Mouse (Mus musculus) MEL (cell line): ENCODE measurements around the gene Akt1. TPM values are rescaled to one million over a fixed set of nuclear protein-coding genes. Genes with fewer than 3 reads are reported as not detected.
A peak's percentile ranks its signal among the peaks of the same experiment; 100 is the strongest.

Experiments
- DNase-seq: peaks from one replicate; pipeline ENCODE4 v3.0.0; 2011; ENCODE audit warnings: low read depth, low spot score
- H3K27ac ChIP-seq: 2 replicates; pipeline ENCODE4 v1.5.1; 2012; ENCODE audit warnings: low read depth, mild to moderate bottlenecking, control low read depth, low read length, moderate library complexity; ENCODE audit not compliant: control insufficient read depth
- H3K27me3 ChIP-seq, 2 experiments: fragments of 150-350 bp in 1 of 2; sonication (generic) in 1 of 2; 2 replicates each; pipeline ENCODE4 v1.6.1; 2012; ENCODE audit warnings: low read length in 2 of 2, mild to moderate bottlenecking in 2 of 2, improper control_type of control experiment in 1 of 2, moderate library complexity in 1 of 2; ENCODE audit not compliant: insufficient read depth in 2 of 2, control insufficient read depth in 1 of 2
- H3K36me3 ChIP-seq, 2 experiments: 2 replicates each; pipeline ENCODE4 v1.6.1; 2012 to 2014; ENCODE audit warnings: low read length in 2 of 2, improper control_type of control experiment in 1 of 2, inconsistent platforms in 1 of 2, mild to moderate bottlenecking in 1 of 2; ENCODE audit not compliant: insufficient read depth in 2 of 2, control insufficient read depth in 1 of 2
- H3K4me1 ChIP-seq, 2 experiments: fragments of 150-350 bp in 1 of 2; sonication (generic) in 1 of 2; 2 replicates each; pipeline ENCODE4 v1.6.1; 2012; ENCODE audit warnings: low read length in 2 of 2, improper control_type of control experiment in 1 of 2, mild to moderate bottlenecking in 1 of 2; ENCODE audit not compliant: insufficient read depth in 2 of 2, control insufficient read depth in 1 of 2
- H3K4me3 ChIP-seq, 2 experiments: fragments of 150-350 bp in 1 of 2; sonication (generic) in 1 of 2; 2 replicates each; pipeline ENCODE4 v1.5.1; 2012; ENCODE audit warnings: low read depth in 2 of 2, low read length in 2 of 2, mild to moderate bottlenecking in 2 of 2, moderate library complexity in 2 of 2, control low read depth in 1 of 2, improper control_type of control experiment in 1 of 2; ENCODE audit not compliant: control insufficient read depth in 1 of 2, insufficient read depth in 1 of 2
- H3K79me2 ChIP-seq: 2 replicates; pipeline ENCODE4 v1.6.1; 2012; ENCODE audit warnings: mild to moderate bottlenecking, low read length, moderate library complexity; ENCODE audit not compliant: control insufficient read depth, poor library complexity, insufficient read depth
- H3K9ac ChIP-seq: 2 replicates; pipeline ENCODE4 v1.6.1; 2012; ENCODE audit warnings: low read depth, mild to moderate bottlenecking, control low read depth, low read length, moderate library complexity; ENCODE audit not compliant: control insufficient read depth, poor library complexity, severe bottlenecking
- H3K9me3 ChIP-seq: fragments of 150-350 bp; sonication (generic); replicated peaks from 2 replicates; pipeline ENCODE4 v1.6.1; 2012; ENCODE audit warnings: mild to moderate bottlenecking, low read length, improper control_type of control experiment, moderate library complexity; ENCODE audit not compliant: insufficient read depth
- CHD1 ChIP-seq: IDR thresholded peaks from 2 replicates; pipeline ENCODE4 v1.6.1; 2012; ENCODE audit warnings: low read depth, mild to moderate bottlenecking, inconsistent platforms, low read length, improper control_type of control experiment
- CHD2 ChIP-seq: IDR thresholded peaks from 2 replicates; pipeline ENCODE4 v1.6.1; 2011; ENCODE audit warnings: low read length, improper control_type of control experiment
- CTCF ChIP-seq, 3 experiments: IDR thresholded peaks in 2 of 3; conservative IDR thresholded peaks in 1 of 3; 2 replicates each; pipeline ENCODE4 v1.5.1; 2011 to 2012; ENCODE audit warnings: low read length in 3 of 3, low read depth in 2 of 3, mild to moderate bottlenecking in 2 of 3, improper control_type of control experiment in 1 of 3, inconsistent platforms in 1 of 3, mixed read lengths in 1 of 3, moderate library complexity in 1 of 3; ENCODE audit not compliant: control insufficient read depth in 1 of 3, insufficient read depth in 1 of 3, poor library complexity in 1 of 3, severe bottlenecking in 1 of 3
- E2F4 ChIP-seq: IDR thresholded peaks from 2 replicates; pipeline ENCODE4 v1.6.1; 2011; ENCODE audit warnings: low read depth, low read length, improper control_type of control experiment, borderline replicate concordance
- ELF1 ChIP-seq: IDR thresholded peaks from 2 replicates; pipeline ENCODE4 v1.6.1; 2014; ENCODE audit warnings: low read depth, mild to moderate bottlenecking, inconsistent platforms, low read length, improper control_type of control experiment, moderate library complexity
- EP300 ChIP-seq, 2 experiments: IDR thresholded peaks; 2 replicates each; pipeline ENCODE4 v1.6.1; 2011; ENCODE audit warnings: improper control_type of control experiment in 2 of 2, low read length in 2 of 2, low read depth in 1 of 2, mild to moderate bottlenecking in 1 of 2
- ETS1 ChIP-seq: IDR thresholded peaks from 2 replicates; pipeline ENCODE4 v1.6.1; 2012; ENCODE audit warnings: low read depth, mild to moderate bottlenecking, inconsistent platforms, low read length, improper control_type of control experiment, moderate library complexity
- GABPA ChIP-seq: IDR thresholded peaks from 2 replicates; pipeline ENCODE4 v1.6.1; 2012; ENCODE audit warnings: low read depth, mild to moderate bottlenecking, inconsistent platforms, low read length, improper control_type of control experiment, moderate library complexity
- GATA1 ChIP-seq: IDR thresholded peaks from 2 replicates; pipeline ENCODE4 v1.6.1; 2011; ENCODE audit warnings: low read depth, low read length, improper control_type of control experiment
- HCFC1 ChIP-seq: IDR thresholded peaks from 2 replicates; pipeline ENCODE4 v1.6.1; 2012; ENCODE audit warnings: low read depth, mild to moderate bottlenecking, inconsistent platforms, low read length, improper control_type of control experiment, moderate library complexity
- JUND ChIP-seq: IDR thresholded peaks from 2 replicates; pipeline ENCODE4 v1.6.1; 2011; ENCODE audit warnings: low read depth, mild to moderate bottlenecking, improper control_type of control experiment, low read length
- KAT2A ChIP-seq: conservative IDR thresholded peaks from 2 replicates; pipeline ENCODE4 v1.6.1; 2012; ENCODE audit warnings: low read depth, low read length, improper control_type of control experiment, inconsistent platforms
- MAFK ChIP-seq: IDR thresholded peaks from 2 replicates; pipeline ENCODE4 v1.6.1; 2011; ENCODE audit warnings: low read depth, mild to moderate bottlenecking, low read length, improper control_type of control experiment, borderline replicate concordance
- MAX ChIP-seq: IDR thresholded peaks from 2 replicates; pipeline ENCODE4 v1.6.1; 2011; ENCODE audit warnings: low read length, improper control_type of control experiment
- MAZ ChIP-seq: IDR thresholded peaks from 2 replicates; pipeline ENCODE4 v1.6.1; 2012; ENCODE audit warnings: low read depth, mild to moderate bottlenecking, inconsistent platforms, low read length, improper control_type of control experiment
- MEF2A ChIP-seq: IDR thresholded peaks from 2 replicates; pipeline ENCODE4 v1.6.1; 2014; ENCODE audit warnings: low read depth, mild to moderate bottlenecking, inconsistent platforms, low read length, improper control_type of control experiment; ENCODE audit not compliant: poor library complexity, insufficient replicate concordance, severe bottlenecking; ENCODE audit errors: extremely low read depth
- MXI1 ChIP-seq: IDR thresholded peaks from 2 replicates; pipeline ENCODE4 v1.6.1; 2011; ENCODE audit warnings: mild to moderate bottlenecking, low read depth, low read length, improper control_type of control experiment
- MYB ChIP-seq: IDR thresholded peaks from 2 replicates; pipeline ENCODE4 v1.6.1; 2011; ENCODE audit warnings: mild to moderate bottlenecking, low read depth, low read length, improper control_type of control experiment
- NELFE ChIP-seq: IDR thresholded peaks from 2 replicates; pipeline ENCODE4 v1.6.1; 2011; ENCODE audit warnings: low read depth, low read length, improper control_type of control experiment
- NRF1 ChIP-seq: IDR thresholded peaks from 2 replicates; pipeline ENCODE4 v1.6.1; 2014; ENCODE audit warnings: low read depth, mild to moderate bottlenecking, inconsistent platforms, low read length, improper control_type of control experiment, moderate library complexity; ENCODE audit not compliant: poor library complexity, insufficient read depth, severe bottlenecking
- POLR2A ChIP-seq, 2 experiments: IDR thresholded peaks; 2 replicates each; pipeline ENCODE4 v1.6.1; 2011 to 2012; ENCODE audit warnings: low read length in 2 of 2, mild to moderate bottlenecking in 2 of 2, control low read depth in 1 of 2, improper control_type of control experiment in 1 of 2, low read depth in 1 of 2, moderate library complexity in 1 of 2; ENCODE audit not compliant: control insufficient read depth in 1 of 2, insufficient read depth in 1 of 2, poor library complexity in 1 of 2
- POLR2AphosphoS2 ChIP-seq: IDR thresholded peaks from 2 replicates; pipeline ENCODE4 v1.6.1; 2011; ENCODE audit warnings: low read length, improper control_type of control experiment
- POLR2AphosphoS5 ChIP-seq: IDR thresholded peaks from 2 replicates; pipeline ENCODE4 v1.6.1; 2012; ENCODE audit warnings: low read depth, borderline replicate concordance, mild to moderate bottlenecking, inconsistent platforms, low read length, moderate library complexity, mixed read lengths
- RAD21 ChIP-seq: IDR thresholded peaks from 2 replicates; pipeline ENCODE4 v1.6.1; 2011; ENCODE audit warnings: mild to moderate bottlenecking, low read depth, low read length, improper control_type of control experiment
- RCOR1 ChIP-seq: IDR thresholded peaks from 2 replicates; pipeline ENCODE4 v1.6.1; 2012; ENCODE audit warnings: low read depth, mild to moderate bottlenecking, inconsistent platforms, low read length, improper control_type of control experiment
- SIN3A ChIP-seq: IDR thresholded peaks from 2 replicates; pipeline ENCODE4 v1.6.1; 2012; ENCODE audit warnings: low read length, improper control_type of control experiment, inconsistent platforms
- TAL1 ChIP-seq: IDR thresholded peaks from 2 replicates; pipeline ENCODE4 v1.6.1; 2012; ENCODE audit warnings: mild to moderate bottlenecking, inconsistent platforms, low read length, moderate library complexity, mixed read lengths
- TCF12 ChIP-seq: IDR thresholded peaks from 2 replicates; pipeline ENCODE4 v1.6.1; 2014; ENCODE audit warnings: low read depth, mild to moderate bottlenecking, inconsistent platforms, low read length, improper control_type of control experiment, moderate library complexity
- UBTF ChIP-seq: IDR thresholded peaks from 2 replicates; pipeline ENCODE4 v1.6.1; 2012; ENCODE audit warnings: low read depth, mild to moderate bottlenecking, inconsistent platforms, low read length, improper control_type of control experiment, moderate library complexity, borderline replicate concordance; ENCODE audit not compliant: insufficient read depth
- USF1 ChIP-seq: IDR thresholded peaks from 2 replicates; pipeline ENCODE4 v1.6.1; 2014; ENCODE audit warnings: low read depth, mild to moderate bottlenecking, inconsistent platforms, low read length, improper control_type of control experiment, moderate library complexity
- USF2 ChIP-seq, 2 experiments: IDR thresholded peaks; 2 replicates each; pipeline ENCODE4 v1.6.1; 2011 to 2012; ENCODE audit warnings: improper control_type of control experiment in 2 of 2, low read length in 2 of 2, borderline replicate concordance in 1 of 2, inconsistent platforms in 1 of 2, low read depth in 1 of 2, mild to moderate bottlenecking in 1 of 2; ENCODE audit not compliant: insufficient read depth in 1 of 2
- ZKSCAN1 ChIP-seq: IDR thresholded peaks from 2 replicates; pipeline ENCODE4 v1.6.1; 2012; ENCODE audit warnings: low read depth, mild to moderate bottlenecking, inconsistent platforms, low read length, improper control_type of control experiment, moderate library complexity
- ZMIZ1 ChIP-seq: IDR thresholded peaks from 2 replicates; pipeline ENCODE4 v1.6.1; 2012; ENCODE audit warnings: low read depth, mild to moderate bottlenecking, inconsistent platforms, low read length, improper control_type of control experiment, moderate library complexity
- ZNF384 ChIP-seq: IDR thresholded peaks from 2 replicates; pipeline ENCODE4 v1.6.1; 2012; ENCODE audit warnings: low read depth, mild to moderate bottlenecking, inconsistent platforms, low read length, improper control_type of control experiment
- polyA plus RNA-seq, 2 experiments: library from polyadenylated mRNA; stranded (reverse) in 1 of 2; unstranded in 1 of 2; fragments of >175 nt in 1 of 2; fragments of >200 nt in 1 of 2; gene quantifications; 2 replicates each; pipeline versions ENCODE4 v1.2.1 to v1.2.4; 2012; ENCODE audit warnings: low replicate concordance in 2 of 2, low read depth in 1 of 2; ENCODE audit not compliant: insufficient read length in 2 of 2, insufficient read depth in 1 of 2, missing spikeins in 1 of 2
- total RNA-seq: library from RNA; depleted of rRNA; stranded (reverse); fragments of 300-350 nt; gene quantifications from 2 replicates; pipeline ENCODE4 v1.2.3, GENCODE M21; 2012; rRNA removed

Akt1 gene
- 289 and 322 TPM in 2 replicates for total RNA-seq
- 100 to 1,000 TPM; 764 to 827 TPM for polyA plus RNA-seq

DNA sequence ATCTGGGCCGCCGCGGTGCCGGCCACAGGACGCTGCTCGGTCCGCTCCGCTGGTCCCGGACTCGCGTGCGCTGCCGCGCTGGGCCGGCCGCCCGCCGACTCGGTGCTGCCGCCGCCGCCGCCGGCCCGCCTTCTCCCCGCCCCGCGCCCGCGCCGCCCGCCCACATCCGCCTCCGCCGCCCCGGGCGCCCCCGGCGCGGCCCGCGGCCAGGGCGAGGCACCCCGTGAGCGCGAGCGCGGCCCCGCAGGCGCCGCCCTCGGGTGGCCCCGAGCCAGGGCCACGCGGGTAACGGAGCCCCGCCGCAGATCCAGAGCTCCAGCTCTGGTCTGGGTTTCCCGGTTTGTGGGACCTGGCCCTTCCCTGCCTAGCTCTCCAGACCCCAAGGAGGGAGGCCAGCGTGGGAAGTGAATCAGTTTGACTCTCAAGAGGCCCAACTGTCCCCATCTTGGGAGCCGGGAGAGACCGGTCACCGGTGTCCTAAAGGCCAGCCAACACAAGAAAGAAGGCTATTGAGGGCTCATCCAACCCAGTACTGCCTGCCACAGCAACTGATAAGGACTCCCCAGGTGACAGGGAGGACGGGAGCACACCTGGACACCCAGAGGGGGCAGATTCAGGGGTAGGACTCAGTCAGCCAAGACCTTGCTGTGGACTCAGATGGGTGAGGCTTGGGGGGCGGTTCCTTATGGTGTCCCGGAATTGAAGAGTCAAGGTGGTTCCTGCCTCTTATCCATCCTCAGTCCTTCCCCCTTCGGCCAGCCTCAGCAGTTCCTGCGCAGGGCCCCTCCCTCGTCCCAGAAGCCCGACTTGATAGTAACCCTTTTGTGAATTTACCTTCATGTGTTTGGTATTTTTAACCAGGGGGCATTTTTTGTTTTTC is at the start of gene Akt1:
Gene Akt1 (minus strand): TSS at position 753 of the 880 bp plus-strand sequence.
- Histone ChIP-seq H3K36me3 (peaks cover 10 to 20% of the 10 kb centered on the region in 2 experiments; a peak in 3 of 4 replicates), H3K9ac (peak within 1 kb of the TSS; percentile 91), H3K4me1 (peaks cover 8 to 47% of the 10 kb centered on the region in 2 experiments), H3K9me3 (no peaks in the 10 kb centered on the region), H3K79me2 (peaks cover 54% of the 10 kb centered on the region), H3K4me3 (peak within 1 kb of the TSS; percentile 84 to 92), H3K27ac (peak within 1 kb of the TSS; percentile 84), H3K27me3 (no peaks in the 10 kb centered on the region)
- peak; percentile 100 for DNase-seq
- TF ChIP-seq POLR2A (IDR thresholded peaks at IDR 0.05; ENCODE audit: control insufficient read depth in 1 of 2, insufficient read depth in 1 of 2, low read depth in 1 of 2, low read length in 2 of 2, poor library complexity in 1 of 2) (peak in 1 of 2 experiments; percentile 99; a peak in 2 of 4 replicates), UBTF (peak; percentile 84), KAT2A (no peak; the same call in 1 of the 2 replicates), ZNF384 (no peak), ELF1 (peak; percentile 89), USF2 (IDR thresholded peaks at IDR 0.05; ENCODE audit: borderline replicate concordance in 1 of 2, insufficient read depth in 1 of 2, low read depth in 1 of 2, low read length in 2 of 2) (no peak), USF1 (peak; percentile 3; the same call in 1 of the 2 replicates), CHD1 (peak; percentile 32), RCOR1 (peak; percentile 10; the same call in 1 of the 2 replicates), GABPA (no peak), ETS1 (peak; percentile 62; the same call in 1 of the 2 replicates), CTCF (IDR thresholded peaks at IDR 0.05 in 2 of 3, conservative IDR thresholded peaks at IDR 0.05 in 1 of 3; ENCODE audit: control insufficient read depth in 1 of 3, insufficient read depth in 1 of 3, low read depth in 2 of 3, low read length in 3 of 3, poor library complexity in 1 of 3, severe bottlenecking in 1 of 3) (no peak), MAX (peak; percentile 76; the same call in 1 of the 2 replicates), CHD2 (no peak), ZMIZ1 (peak; percentile 97), MAZ (peak; percentile 80; the same call in 1 of the 2 replicates), NELFE (peak; percentile 98), MEF2A (0 out of 2 replicates have a peak, but pooled peaks have one; percentile 22), EP300 (IDR thresholded peaks at IDR 0.05; ENCODE audit: low read depth in 1 of 2, low read length in 2 of 2) (peak; percentile 30 to 65; a peak in 3 of 4 replicates), GATA1 (peak; percentile 76), RAD21 (no peak), ZKSCAN1 (no peak; the same call in 1 of the 2 replicates), NRF1 (peak; percentile 72), JUND (no peak), MAFK (no peak), E2F4 (no peak), MXI1 (peak; percentile 77), HCFC1 (peak; percentile 89), POLR2AphosphoS2 (peak; percentile 98), SIN3A (peak; percentile 95), MYB (no peak), TCF12 (peak; percentile 78), TAL1 (peak; percentile 88), POLR2AphosphoS5 (peak; percentile 97)
